Mouse (Mus musculus) ES-E14 (cell line): ENCODE measurements at regions not wholly inside any gene's neighbourhood (a gene's known extent, or its start where the extent isn't known, plus 50 kb on each side); places are given as distances from the start of the nearest gene placed in this dataset.

Experiments used
- DNase-seq: peaks from one replicate; pipeline ENCODE4 v3.0.0-alpha.2; 2013; ENCODE audit warnings: low read depth, low spot score
- H3K27ac ChIP-seq: 2 replicates; pipeline ENCODE4 v1.5.1; 2012; ENCODE audit warnings: low read depth, mild to moderate bottlenecking, low read length, moderate library complexity, mixed read lengths; ENCODE audit not compliant: poor library complexity, insufficient read depth, severe bottlenecking
- H3K36me3 ChIP-seq: 2 replicates; pipeline ENCODE4 v1.6.1; 2012; ENCODE audit warnings: mild to moderate bottlenecking, low read length, moderate library complexity, mixed read lengths; ENCODE audit not compliant: control insufficient read depth, poor library complexity, insufficient read depth, severe bottlenecking
- H3K4me1 ChIP-seq, 2 experiments: fragments of 150-350 bp in 1 of 2; sonication (generic) in 1 of 2; 2 replicates each; pipeline ENCODE4 v1.6.1; 2012; ENCODE audit warnings: low read length in 2 of 2, mild to moderate bottlenecking in 1 of 2, mixed read lengths in 1 of 2; ENCODE audit not compliant: control insufficient read depth in 2 of 2, insufficient read depth in 2 of 2, poor library complexity in 1 of 2
- H3K4me3 ChIP-seq, 2 experiments: fragments of 150-350 bp in 1 of 2; sonication (generic) in 1 of 2; 2 replicates each; pipeline ENCODE4 v1.5.1; 2012; ENCODE audit warnings: low read length in 2 of 2, low read depth in 1 of 2, mild to moderate bottlenecking in 1 of 2, mixed read lengths in 1 of 2; ENCODE audit not compliant: insufficient read depth in 1 of 2, poor library complexity in 1 of 2, severe bottlenecking in 1 of 2
- H3K9ac ChIP-seq: 2 replicates; pipeline ENCODE4 v1.6.1; 2012; ENCODE audit warnings: low read depth, mild to moderate bottlenecking, low read length, mixed read lengths; ENCODE audit not compliant: poor library complexity, insufficient read depth, severe bottlenecking
- H3K9me3 ChIP-seq: fragments of 150-350 bp; sonication (generic); 2 replicates; pipeline ENCODE4 v1.6.1; 2012; ENCODE audit warnings: low read depth, mild to moderate bottlenecking, low read length; ENCODE audit not compliant: control insufficient read depth, insufficient read depth
- CHD2 ChIP-seq: IDR thresholded peaks from 2 replicates; pipeline ENCODE4 v1.6.1; 2014; ENCODE audit warnings: mild to moderate bottlenecking, low read depth, low read length, inconsistent platforms
- HCFC1 ChIP-seq: IDR thresholded peaks from 2 replicates; pipeline ENCODE4 v1.6.1; 2012; ENCODE audit warnings: low read length, inconsistent platforms, borderline replicate concordance; ENCODE audit not compliant: insufficient read depth
- MAFK ChIP-seq: IDR thresholded peaks from 2 replicates; pipeline ENCODE4 v1.6.1; 2014; ENCODE audit warnings: mild to moderate bottlenecking, low read depth, low read length, inconsistent platforms; ENCODE audit not compliant: insufficient read depth
- ZC3H11A ChIP-seq: IDR thresholded peaks from 2 replicates; pipeline ENCODE4 v1.6.1; 2012; ENCODE audit warnings: low read depth, mild to moderate bottlenecking, inconsistent platforms, low read length, borderline replicate concordance
- ZNF384 ChIP-seq: IDR thresholded peaks from 2 replicates; pipeline ENCODE4 v1.6.1; 2012; ENCODE audit warnings: low read depth, low read length, inconsistent platforms
- in situ Hi-C, 2 experiments: fragments of 600-800 bp; cut with MboI; formaldehyde crosslinking; loops; one replicate each; pipeline ENCODE4 v1.15.1; 2025; ENCODE audit warnings: low sequenced_read_pairs in 2 of 2, inconsistent platforms in 1 of 2; ENCODE audit not compliant: unreplicated experiment in 2 of 2

- no peaks in the 10 kb centered on the region for H3K9me3 ChIP-seq
- TF ChIP-seq ZC3H11A (no peak), HCFC1 (no peak), CHD2 (no peak), MAFK (no peak), ZNF384 (no peak)
- no peak for DNase-seq
- H3K4me3 ChIP-seq = no peak overlapping the region
- no peaks in the 10 kb centered on the region for H3K4me1 ChIP-seq
- no peaks in the 10 kb centered on the region for H3K36me3 ChIP-seq
- no peak overlapping the region for H3K27ac ChIP-seq
- H3K9ac ChIP-seq = no peak overlapping the region
- in situ Hi-C loops = loop anchor here in 1 of 2 experiments (25.0 kb wide), 1 partner anchor 685 kb away; no protein-coding TSS in a partner anchor
Measured at GRCm38 (mm10) chr6:81771862-81772261, 151.6 kb upstream of the Gcfc2 start.

- Histone ChIP-seq H3K9ac (no peak overlapping the region), H3K4me3 (no peak overlapping the region), H3K4me1 (no peaks in the 10 kb centered on the region), H3K36me3 (no peaks in the 10 kb centered on the region), H3K27ac (no peak overlapping the region), H3K9me3 (no peaks in the 10 kb centered on the region)
- no peak for TF ChIP-seq ZC3H11A
- no peak for TF ChIP-seq ZNF384
- TF ChIP-seq CHD2 = no peak
- no peak for TF ChIP-seq HCFC1
- no peak for TF ChIP-seq MAFK
- in situ Hi-C loops = no loop called here
- no peak for DNase-seq
Measured at GRCm38 (mm10) chr6:81782131-81782530, 141.3 kb upstream of the Gcfc2 start.

- no peaks in the 10 kb centered on the region for H3K36me3 ChIP-seq
- DNase-seq = no peak
- TF ChIP-seq CHD2 = no peak
- no peak overlapping the region for H3K9ac ChIP-seq
- no peaks in the 10 kb centered on the region for H3K9me3 ChIP-seq
- no peak overlapping the region for H3K4me3 ChIP-seq
- in situ Hi-C loops = no loop called here
- no peak overlapping the region for H3K27ac ChIP-seq
- no peaks in the 10 kb centered on the region for H3K4me1 ChIP-seq
Measured at GRCm38 (mm10) chr6:81782815-81783435, 140.5 kb upstream of the Gcfc2 start.

- Histone ChIP-seq H3K36me3 (no peaks in the 10 kb centered on the region), H3K9ac (no peak overlapping the region), H3K4me1 (no peaks in the 10 kb centered on the region), H3K9me3 (no peaks in the 10 kb centered on the region), H3K27ac (no peak overlapping the region), H3K4me3 (no peak overlapping the region)
- peak; percentile 56 for DNase-seq
- in situ Hi-C loops = no loop called here
- TF ChIP-seq HCFC1 = no peak
- no peak for TF ChIP-seq ZNF384
- no peak for TF ChIP-seq CHD2
- no peak for TF ChIP-seq MAFK
- TF ChIP-seq ZC3H11A = peak; percentile 20; the same call in 1 of the 2 replicates
Measured at GRCm38 (mm10) chr6:81795281-81795680, 128.2 kb upstream of the Gcfc2 start.

GRCm38 (mm10) chr6:81800822-81801221, 122.6 kb upstream of the Gcfc2 start:
- no peaks in the 10 kb centered on the region for H3K4me1 ChIP-seq
- in situ Hi-C loops = no loop called here
- no peak for DNase-seq
- H3K27ac ChIP-seq = no peak overlapping the region
- H3K36me3 ChIP-seq = no peaks in the 10 kb centered on the region
- no peak overlapping the region for H3K9ac ChIP-seq
- no peak overlapping the region for H3K4me3 ChIP-seq
- TF ChIP-seq ZNF384 (no peak), CHD2 (no peak), MAFK (no peak), ZC3H11A (no peak), HCFC1 (no peak)
- H3K9me3 ChIP-seq = no peaks in the 10 kb centered on the region
